Mouse (Mus musculus) heart, embryonic 11.5 days (tissue): ENCODE measurements at regions not wholly inside any gene's neighbourhood (a gene's known extent, or its start where the extent isn't known, plus 50 kb on each side); places are given as distances from the start of the nearest gene placed in this dataset.

Experiments used
- ATAC-seq: fragments of 200-750 bp; cut with Nextera tagmentation; replicated peaks from 2 replicates; pipeline ENCODE4 v1.8.0; 2017; ENCODE audit warnings: moderate library complexity; ENCODE audit not compliant: insufficient number of reproducible peaks, low FRiP score, low TSS enrichment
- H3K27ac ChIP-seq: fragments of 300-500 bp; sonication (generic); 2 replicates; pipeline ENCODE4 v1.5.1; 2014; ENCODE audit warnings: mild to moderate bottlenecking, low read depth, low read length
- H3K27me3 ChIP-seq: fragments of 300-500 bp; sonication (generic); 2 replicates; pipeline ENCODE4 v1.6.1; 2014; ENCODE audit warnings: mild to moderate bottlenecking, low read length, mixed read lengths; ENCODE audit not compliant: control insufficient read depth, insufficient read depth
- H3K36me3 ChIP-seq: fragments of 300-500 bp; sonication (generic); 2 replicates; pipeline ENCODE4 v1.6.1; 2014; ENCODE audit warnings: mild to moderate bottlenecking, low read length, moderate library complexity, mixed read lengths; ENCODE audit not compliant: control insufficient read depth, insufficient read depth
- H3K4me1 ChIP-seq: fragments of 300-500 bp; sonication (generic); 2 replicates; pipeline ENCODE4 v1.6.1; 2014; ENCODE audit warnings: low read length; ENCODE audit not compliant: control insufficient read depth, insufficient read depth
- H3K4me2 ChIP-seq: fragments of 300-500 bp; sonication (generic); 2 replicates; pipeline ENCODE4 v1.6.1; 2014; ENCODE audit warnings: mild to moderate bottlenecking, moderate library complexity
- H3K4me3 ChIP-seq: fragments of 300-500 bp; sonication (generic); 2 replicates; pipeline ENCODE4 v1.5.1; 2014; ENCODE audit warnings: low read depth, low read length
- H3K9ac ChIP-seq: fragments of 300-500 bp; sonication (generic); 2 replicates; pipeline ENCODE4 v1.6.1; 2014; ENCODE audit warnings: mild to moderate bottlenecking, low read depth, low read length, moderate library complexity
- H3K9me3 ChIP-seq: fragments of 300-500 bp; sonication (generic); replicated peaks from 2 replicates; pipeline ENCODE4 v1.6.1; 2016; ENCODE audit warnings: low read length; ENCODE audit not compliant: control insufficient read depth
- WGBS: fragments of 180-500 bp; shearing (Covaris S2); extraction: QIAGEN DNeasy Blood & Tissue Kit; methylation state at CpG from one replicate; pipeline ENCODE4 v1.1.7; 2014; ENCODE audit not compliant: insufficient replicate concordance; 5-methylcytosine and 5-hydroxymethylcytosine counted together

DNA sequence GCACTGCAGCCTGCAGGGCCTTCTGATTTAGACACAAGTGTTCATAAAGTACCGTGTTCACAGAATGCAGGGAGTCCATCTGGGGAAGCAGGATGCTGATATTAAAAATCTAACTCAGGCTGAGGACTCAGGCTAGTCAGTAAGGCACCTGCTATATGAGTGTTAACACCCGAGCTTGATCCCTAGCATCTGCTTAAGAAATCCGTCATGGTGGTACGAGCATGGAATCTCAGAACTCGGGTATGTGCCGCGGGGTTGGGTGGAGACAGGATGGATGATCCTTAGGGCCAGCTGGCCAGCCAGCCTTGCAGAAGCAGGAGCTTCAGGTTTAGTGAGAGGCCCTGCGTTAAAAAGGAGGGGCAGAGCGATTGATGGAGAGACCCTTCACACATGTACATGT is 160.1 kb downstream of the Slc4a3 start:
- Histone ChIP-seq H3K4me2 (no peak overlapping the region), H3K9ac (no peak overlapping the region), H3K9me3 (no peaks in the 10 kb centered on the region), H3K27me3 (no peaks in the 10 kb centered on the region), H3K4me3 (no peak overlapping the region), H3K27ac (no peak overlapping the region), H3K36me3 (no peaks in the 10 kb centered on the region), H3K4me1 (no peaks in the 10 kb centered on the region)
- 73% methylated on average over 9 of the region's 9 CpGs for WGBS
- no peak for ATAC-seq

DNA sequence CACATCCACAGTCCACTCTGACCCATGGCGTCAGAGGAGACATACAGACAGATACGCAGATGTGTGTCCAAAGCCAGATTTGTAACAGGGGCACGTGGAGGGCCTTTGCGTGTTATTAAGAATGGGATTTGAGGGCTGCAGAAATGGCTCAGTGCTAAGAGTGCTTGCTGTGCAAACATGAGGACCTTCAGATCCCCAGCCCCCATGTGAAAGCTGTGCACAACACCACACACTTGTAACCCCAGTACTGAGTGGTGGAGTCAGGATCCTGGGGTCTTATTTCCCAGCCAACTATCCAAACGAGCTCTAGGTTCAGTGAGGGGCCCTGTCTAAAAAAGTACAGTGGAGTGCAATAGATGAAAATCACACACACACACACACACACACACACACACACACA is 177.4 kb downstream of the Slc4a3 start:
- Histone ChIP-seq H3K9me3 (no peaks in the 10 kb centered on the region), H3K4me3 (no peak overlapping the region), H3K27me3 (no peaks in the 10 kb centered on the region), H3K9ac (no peak overlapping the region), H3K27ac (no peak overlapping the region), H3K4me2 (no peak overlapping the region), H3K4me1 (no peaks in the 10 kb centered on the region), H3K36me3 (no peaks in the 10 kb centered on the region)
- 85% methylated on average over 5 of the region's 5 CpGs for WGBS
- no peak for ATAC-seq

DNA sequence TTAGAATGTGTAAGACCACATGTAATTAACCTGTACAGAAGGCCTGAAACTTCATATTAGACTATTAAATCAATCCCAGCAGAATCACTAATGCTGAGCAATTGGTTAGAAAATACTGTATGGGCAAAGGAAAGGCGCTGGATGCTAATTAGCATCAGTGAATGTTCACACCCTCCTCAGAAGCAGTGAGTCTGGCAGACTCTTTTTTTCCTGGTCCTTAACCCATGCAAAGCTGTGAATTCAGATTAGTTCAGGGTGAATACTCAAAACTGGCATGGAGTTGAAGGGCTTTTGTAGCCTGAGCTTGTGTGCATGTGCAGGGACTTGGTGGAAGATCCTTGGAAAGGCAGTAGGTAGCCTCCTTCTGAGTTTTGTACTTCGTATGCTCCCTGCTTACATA is 179.3 kb downstream of the Slc4a3 start:
- Histone ChIP-seq H3K9ac (no peak overlapping the region), H3K27me3 (no peaks in the 10 kb centered on the region), H3K36me3 (no peaks in the 10 kb centered on the region), H3K4me1 (no peaks in the 10 kb centered on the region), H3K4me2 (no peak overlapping the region), H3K9me3 (no peaks in the 10 kb centered on the region), H3K4me3 (no peak overlapping the region), H3K27ac (no peak overlapping the region)
- ATAC-seq, result no peak
- 76% methylated on average over 2 of the region's 2 CpGs for WGBS

DNA sequence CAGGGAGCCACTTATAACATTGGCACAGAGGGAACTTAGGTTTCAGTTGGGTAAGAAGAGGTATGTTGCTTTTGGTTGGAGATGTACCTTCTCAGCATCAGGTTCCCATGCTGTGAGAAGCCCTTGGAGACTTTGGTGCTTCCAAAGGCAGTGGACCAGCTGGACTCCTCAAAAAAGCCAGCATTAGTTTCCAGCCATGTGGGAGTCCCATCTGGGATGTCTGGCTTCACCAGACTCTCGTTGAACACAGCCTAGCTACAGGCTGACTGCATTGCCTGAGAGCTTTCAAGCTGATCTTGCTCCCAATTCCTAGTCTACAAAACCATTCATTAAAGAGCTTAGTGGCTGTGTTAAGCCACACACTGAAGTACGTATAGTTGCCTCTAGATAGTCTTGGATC is 182.8 kb downstream of the Slc4a3 start:
- Histone ChIP-seq H3K9me3 (no peaks in the 10 kb centered on the region), H3K4me2 (no peak overlapping the region), H3K27me3 (no peaks in the 10 kb centered on the region), H3K9ac (no peak overlapping the region), H3K4me1 (peaks cover 8% of the 10 kb centered on the region), H3K27ac (no peak overlapping the region), H3K4me3 (no peak overlapping the region), H3K36me3 (no peaks in the 10 kb centered on the region)
- no peak for ATAC-seq
- WGBS, result 67% methylated on average over 2 of the region's 2 CpGs

DNA sequence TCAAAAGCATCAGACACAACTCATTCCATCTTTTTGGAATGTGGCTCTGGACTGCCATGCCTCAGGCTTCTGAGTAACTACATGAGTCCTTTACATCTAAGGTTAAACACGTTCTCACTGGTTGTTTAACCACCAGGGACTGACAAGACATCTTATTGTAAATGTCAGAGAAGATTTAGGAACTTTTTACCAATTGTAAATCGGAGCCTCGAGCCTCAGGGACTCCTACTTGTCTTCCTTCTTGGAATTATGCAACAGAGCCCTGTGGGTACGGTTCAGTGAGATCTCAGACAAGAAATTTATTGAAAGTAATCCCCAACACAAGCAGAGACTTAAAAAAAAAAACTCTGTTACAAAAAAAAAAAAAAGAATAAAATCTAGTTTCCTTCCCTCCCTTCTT is 187.7 kb downstream of the Slc4a3 start:
- WGBS, result 53% methylated on average over 4 of the region's 4 CpGs
- no peak overlapping the region for H3K9ac ChIP-seq
- no peak for ATAC-seq
- no peaks in the 10 kb centered on the region for H3K27me3 ChIP-seq
- H3K9me3 ChIP-seq, result no peaks in the 10 kb centered on the region
- no peaks in the 10 kb centered on the region for H3K36me3 ChIP-seq
- H3K4me1 ChIP-seq, result peaks cover 8% of the 10 kb centered on the region
- no peak overlapping the region for H3K4me2 ChIP-seq
- no peak overlapping the region for H3K27ac ChIP-seq
- no peak overlapping the region for H3K4me3 ChIP-seq

DNA sequence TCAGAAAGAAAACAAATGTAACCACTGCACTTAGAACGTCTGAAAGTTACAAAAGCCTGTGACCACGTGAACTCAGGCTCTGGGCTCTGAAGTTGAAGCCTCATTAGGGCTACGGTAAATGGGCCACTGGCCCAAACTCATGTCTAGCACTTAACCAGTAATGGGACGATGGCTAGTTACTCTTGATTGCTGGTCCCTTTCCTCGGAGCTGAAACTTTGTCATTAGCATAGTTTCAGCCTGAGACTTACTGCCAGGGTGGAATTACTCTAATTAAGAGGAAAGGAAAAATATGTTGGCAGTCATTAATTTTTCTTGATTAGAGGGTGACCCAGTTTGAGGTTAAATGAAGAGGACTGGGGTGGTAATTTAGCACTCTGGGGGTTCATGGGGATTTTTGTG is 192.6 kb downstream of the Slc4a3 start:
- H3K9me3 ChIP-seq, result no peaks in the 10 kb centered on the region
- no peaks in the 10 kb centered on the region for H3K4me1 ChIP-seq
- WGBS, result 65% methylated on average over 5 of the region's 5 CpGs
- no peaks in the 10 kb centered on the region for H3K36me3 ChIP-seq
- no peak overlapping the region for H3K4me3 ChIP-seq
- no peaks in the 10 kb centered on the region for H3K27me3 ChIP-seq
- no peak overlapping the region for H3K9ac ChIP-seq
- ATAC-seq, result no peak
- H3K4me2 ChIP-seq, result no peak overlapping the region
- H3K27ac ChIP-seq, result no peak overlapping the region

DNA sequence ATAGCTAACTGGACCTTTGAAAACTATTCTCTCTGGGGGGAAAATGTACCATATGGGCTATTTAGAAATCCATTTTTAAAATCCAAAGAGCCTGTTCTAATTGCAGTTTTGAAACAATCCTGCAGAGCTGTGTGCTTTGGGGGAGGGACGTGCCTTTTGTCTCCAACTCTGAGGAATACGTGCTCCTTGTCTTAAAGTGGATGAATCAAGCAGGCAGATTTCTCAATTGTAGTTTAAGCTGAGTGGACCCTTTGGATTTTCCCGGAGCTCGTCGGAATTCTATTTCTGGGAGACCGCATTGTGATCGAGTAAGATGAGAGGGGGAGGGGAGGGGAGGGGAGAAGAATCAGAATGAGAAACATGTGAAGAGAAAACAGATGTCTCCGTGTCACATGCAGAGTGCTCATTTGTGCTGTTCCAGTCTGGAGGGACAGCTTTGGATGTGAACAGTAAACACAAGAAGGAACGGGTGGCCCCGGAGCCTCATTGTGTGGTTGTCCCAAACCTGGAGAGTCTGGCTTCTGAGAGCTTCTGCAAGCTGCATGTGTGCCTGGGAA is 203.7 kb downstream of the Slc4a3 start:
- no peak overlapping the region for H3K4me2 ChIP-seq
- WGBS, result 70% methylated on average over 10 of the region's 10 CpGs
- H3K27me3 ChIP-seq, result no peaks in the 10 kb centered on the region
- no peaks in the 10 kb centered on the region for H3K36me3 ChIP-seq
- no peaks in the 10 kb centered on the region for H3K9me3 ChIP-seq
- H3K4me3 ChIP-seq, result no peak overlapping the region
- ATAC-seq, result no peak
- no peak overlapping the region for H3K27ac ChIP-seq
- no peak overlapping the region for H3K9ac ChIP-seq
- no peaks in the 10 kb centered on the region for H3K4me1 ChIP-seq

DNA sequence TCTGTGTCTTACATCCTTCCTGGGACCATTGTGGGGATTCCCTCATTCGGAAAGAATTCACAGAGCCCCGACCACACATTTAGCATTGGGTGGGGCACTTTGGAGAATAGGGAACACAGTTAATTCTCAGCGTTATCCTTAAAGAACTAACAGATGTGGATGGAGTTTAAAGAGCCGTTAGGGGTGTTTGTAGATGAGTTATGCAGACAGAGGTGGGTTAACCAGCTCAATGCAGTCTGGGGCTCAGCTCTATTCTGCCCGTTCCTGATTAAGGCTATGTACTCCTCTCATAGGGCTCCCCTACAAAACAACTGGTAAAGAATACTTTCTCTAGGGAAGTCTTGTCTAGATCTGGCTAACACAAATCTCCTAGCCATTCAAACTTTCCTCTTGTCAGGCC is 226.1 kb downstream of the Slc4a3 start:
- no peak for ATAC-seq
- H3K4me1 ChIP-seq, result no peaks in the 10 kb centered on the region
- no peak overlapping the region for H3K4me3 ChIP-seq
- no peak overlapping the region for H3K27ac ChIP-seq
- no peak overlapping the region for H3K4me2 ChIP-seq
- H3K9ac ChIP-seq, result no peak overlapping the region
- no peaks in the 10 kb centered on the region for H3K27me3 ChIP-seq
- no peaks in the 10 kb centered on the region for H3K36me3 ChIP-seq
- no peaks in the 10 kb centered on the region for H3K9me3 ChIP-seq
- WGBS, result 53% methylated on average over 5 of the region's 5 CpGs

DNA sequence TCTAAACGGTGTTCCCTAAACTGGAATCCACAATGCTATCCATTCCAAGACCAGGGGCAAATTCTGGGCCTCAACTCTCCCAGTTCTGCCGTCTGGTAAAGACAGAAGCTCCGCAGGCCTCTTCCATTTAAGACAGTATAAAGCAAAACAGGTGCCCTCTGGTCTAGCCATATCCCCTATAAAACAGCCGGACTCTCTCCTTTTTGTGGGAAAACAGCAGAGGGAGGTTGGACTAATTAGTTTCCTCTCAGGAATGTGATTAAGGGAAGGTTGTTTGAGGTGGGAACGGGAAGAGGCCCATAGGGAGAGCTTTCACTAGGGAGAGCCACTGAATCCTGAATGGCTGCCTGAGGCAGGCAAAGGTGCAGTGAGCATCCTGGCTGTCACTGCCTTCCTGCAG is 226.9 kb downstream of the Slc4a3 start:
- ATAC-seq, result no peak
- no peak overlapping the region for H3K9ac ChIP-seq
- H3K27ac ChIP-seq, result no peak overlapping the region
- no peaks in the 10 kb centered on the region for H3K4me1 ChIP-seq
- no peaks in the 10 kb centered on the region for H3K9me3 ChIP-seq
- H3K36me3 ChIP-seq, result no peaks in the 10 kb centered on the region
- WGBS, result 65% methylated on average over 5 of the region's 5 CpGs
- H3K27me3 ChIP-seq, result no peaks in the 10 kb centered on the region
- no peak overlapping the region for H3K4me3 ChIP-seq
- no peak overlapping the region for H3K4me2 ChIP-seq
